Mouse (Mus musculus): ENCODE data around the gene Chkb. TPM values are rescaled to one million over a fixed set of nuclear protein-coding genes. Genes with fewer than 3 reads are reported as not detected.
"Not testable (repeated sequence)": the region's sequence is repeated elsewhere in the genome, so short reads cannot be mapped to it uniquely, and the experiment has no call there.

The Chkb gene
- polyA plus RNA-seq, 1 experiment, result not detected

- Histone ChIP-seq H3K4me1 (ENCODE audit: control insufficient read depth, insufficient read depth, low read length) (no peaks in the 10 kb centered on the region), H3K27ac (ENCODE audit: insufficient read depth, low read depth, low read length) (no peak overlapping the region), H3K4me3 (ENCODE audit: insufficient read depth, low read depth, low read length) (no peak overlapping the region)
- 74% methylated on average over 3 of the region's 3 CpGs for WGBS
- no peak for TF ChIP-seq POLR2A (IDR thresholded peaks at IDR 0.05; ENCODE audit: insufficient read depth, low read depth, low read length)
- TF ChIP-seq CTCF (IDR thresholded peaks at IDR 0.05; ENCODE audit: insufficient read depth, low read depth, low read length), result no peak
Observed at GRCm38 (mm10) chr15:89434136-89434535, 4.4 kb upstream of the Chkb start.

GRCm38 (mm10) chr15:89432946-89433345, 3.2 kb upstream of the Chkb start:
- H3K4me3 ChIP-seq (ENCODE audit: insufficient read depth, low read depth, low read length), result no peak overlapping the region
- H3K27ac ChIP-seq (ENCODE audit: insufficient read depth, low read depth, low read length), result no peak overlapping the region
- TF ChIP-seq POLR2A (IDR thresholded peaks at IDR 0.05; ENCODE audit: insufficient read depth, low read depth, low read length) (no peak), CTCF (IDR thresholded peaks at IDR 0.05; ENCODE audit: insufficient read depth, low read depth, low read length) (no peak)
- no peaks in the 10 kb centered on the region for H3K4me1 ChIP-seq (ENCODE audit: control insufficient read depth, insufficient read depth, low read length)
- WGBS, result 76% methylated on average over 4 of the region's 4 CpGs

DNA sequence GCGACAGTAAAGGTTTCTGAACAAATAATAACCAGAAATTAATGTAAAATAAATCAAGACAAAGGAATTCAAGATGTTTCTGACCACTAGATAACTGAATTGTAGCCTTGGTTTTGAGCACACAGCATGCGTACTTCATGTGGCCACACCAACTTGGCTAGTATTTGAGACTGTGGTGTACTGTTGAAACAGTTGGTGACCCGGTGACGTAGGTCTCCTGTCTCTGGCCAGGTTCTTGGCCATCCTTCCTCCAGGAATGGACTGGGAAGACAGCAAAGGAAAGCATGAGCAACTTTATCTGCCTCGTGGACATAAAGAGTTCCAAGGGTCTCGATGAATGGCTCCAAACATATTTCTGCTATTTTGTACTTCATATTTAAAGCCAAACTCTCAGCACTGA, 2.1 kb upstream of the Chkb start:
- 94% methylated on average over 6 of the region's 6 CpGs for WGBS
- TF ChIP-seq CTCF (IDR thresholded peaks at IDR 0.05; ENCODE audit: insufficient read depth, low read depth, low read length), result no peak
- TF ChIP-seq POLR2A (IDR thresholded peaks at IDR 0.05; ENCODE audit: insufficient read depth, low read depth, low read length), result no peak
- H3K4me1 ChIP-seq (ENCODE audit: control insufficient read depth, insufficient read depth, low read length), result no peaks in the 10 kb centered on the region
- no peak overlapping the region for H3K27ac ChIP-seq (ENCODE audit: insufficient read depth, low read depth, low read length)
- no peak overlapping the region for H3K4me3 ChIP-seq (ENCODE audit: insufficient read depth, low read depth, low read length)

GRCm38 (mm10) chr15:89431271-89431670, 1.6 kb upstream of the Chkb start:
- Histone ChIP-seq H3K4me3 (ENCODE audit: insufficient read depth, low read depth, low read length) (no peak overlapping the region), H3K4me1 (ENCODE audit: control insufficient read depth, insufficient read depth, low read length) (no peaks in the 10 kb centered on the region), H3K27ac (ENCODE audit: insufficient read depth, low read depth, low read length) (no peak overlapping the region)
- TF ChIP-seq POLR2A (IDR thresholded peaks at IDR 0.05; ENCODE audit: insufficient read depth, low read depth, low read length), result no peak
- no peak for TF ChIP-seq CTCF (IDR thresholded peaks at IDR 0.05; ENCODE audit: insufficient read depth, low read depth, low read length)
- 90% methylated on average over 3 of the region's 3 CpGs for whole genome bisulfite sequencing

DNA sequence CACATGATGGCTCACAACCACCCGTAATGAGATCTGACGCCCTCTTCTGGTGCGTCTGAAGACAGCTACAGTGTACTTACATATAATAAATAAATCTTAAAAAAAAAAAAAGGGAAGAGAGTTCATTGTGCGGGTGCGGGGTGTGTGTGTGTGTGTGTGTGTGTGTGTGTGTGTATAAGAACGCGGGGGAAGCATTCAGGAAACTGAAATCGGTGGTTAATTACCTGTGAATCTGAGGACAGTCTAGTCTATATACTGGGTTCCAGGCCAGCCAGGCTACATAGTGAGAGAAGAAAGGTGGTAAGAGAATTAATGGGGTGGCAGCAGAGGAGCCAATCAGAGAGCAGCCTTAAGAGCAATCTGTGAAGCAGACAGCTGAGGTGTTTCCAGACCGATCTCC, 1.1 kb upstream of the Chkb start:
- H3K27ac ChIP-seq (ENCODE audit: insufficient read depth, low read depth, low read length); H3K4me3 ChIP-seq (ENCODE audit: insufficient read depth, low read depth, low read length); H3K4me1 ChIP-seq (ENCODE audit: control insufficient read depth, insufficient read depth, low read length): not testable (repeated sequence)
- 82% methylated on average over 9 of the region's 9 CpGs for WGBS

DNA sequence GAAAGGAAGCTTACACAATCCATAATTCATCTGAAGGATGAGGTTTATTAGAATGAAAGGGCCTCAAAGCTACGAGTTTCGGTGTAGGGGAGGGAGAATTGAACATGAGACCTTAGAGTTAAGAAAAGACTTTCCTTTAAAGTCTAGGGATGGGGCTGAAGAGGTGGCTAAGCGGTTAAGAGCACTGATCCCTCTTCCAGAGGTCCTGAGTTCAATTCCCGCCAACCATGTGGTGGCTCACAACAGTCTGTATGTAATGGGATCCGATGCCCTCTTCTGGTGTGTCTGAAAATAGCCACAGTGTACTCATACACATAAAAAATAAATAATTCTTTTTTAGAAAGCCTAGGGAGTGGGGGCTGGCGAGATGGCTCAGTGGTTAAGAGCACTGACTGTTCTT, 633 bp upstream of the Chkb start:
- WGBS, result 31% methylated on average over 6 of the region's 6 CpGs
- TF ChIP-seq CTCF (IDR thresholded peaks at IDR 0.05; ENCODE audit: insufficient read depth, low read depth, low read length) (no peak), POLR2A (IDR thresholded peaks at IDR 0.05; ENCODE audit: insufficient read depth, low read depth, low read length) (no peak)
- H3K27ac ChIP-seq (ENCODE audit: insufficient read depth, low read depth, low read length), result no peak overlapping the region
- no peaks in the 10 kb centered on the region for H3K4me1 ChIP-seq (ENCODE audit: control insufficient read depth, insufficient read depth, low read length)
- H3K4me3 ChIP-seq (ENCODE audit: insufficient read depth, low read depth, low read length), result peak overlapping the region; percentile 87

GRCm38 (mm10) chr15:89428821-89429351, 822 bp downstream of the Chkb start:
- Histone ChIP-seq H3K4me1 (ENCODE audit: control insufficient read depth, insufficient read depth, low read length) (no peaks in the 10 kb centered on the region), H3K27ac (ENCODE audit: insufficient read depth, low read depth, low read length) (no peak overlapping the region), H3K4me3 (ENCODE audit: insufficient read depth, low read depth, low read length) (peak overlapping the region; percentile 87)
- WGBS, result 5% methylated on average over 22 of the region's 22 CpGs
- TF ChIP-seq CTCF (IDR thresholded peaks at IDR 0.05; ENCODE audit: insufficient read depth, low read depth, low read length), result no peak
- no peak for TF ChIP-seq POLR2A (IDR thresholded peaks at IDR 0.05; ENCODE audit: insufficient read depth, low read depth, low read length)

DNA sequence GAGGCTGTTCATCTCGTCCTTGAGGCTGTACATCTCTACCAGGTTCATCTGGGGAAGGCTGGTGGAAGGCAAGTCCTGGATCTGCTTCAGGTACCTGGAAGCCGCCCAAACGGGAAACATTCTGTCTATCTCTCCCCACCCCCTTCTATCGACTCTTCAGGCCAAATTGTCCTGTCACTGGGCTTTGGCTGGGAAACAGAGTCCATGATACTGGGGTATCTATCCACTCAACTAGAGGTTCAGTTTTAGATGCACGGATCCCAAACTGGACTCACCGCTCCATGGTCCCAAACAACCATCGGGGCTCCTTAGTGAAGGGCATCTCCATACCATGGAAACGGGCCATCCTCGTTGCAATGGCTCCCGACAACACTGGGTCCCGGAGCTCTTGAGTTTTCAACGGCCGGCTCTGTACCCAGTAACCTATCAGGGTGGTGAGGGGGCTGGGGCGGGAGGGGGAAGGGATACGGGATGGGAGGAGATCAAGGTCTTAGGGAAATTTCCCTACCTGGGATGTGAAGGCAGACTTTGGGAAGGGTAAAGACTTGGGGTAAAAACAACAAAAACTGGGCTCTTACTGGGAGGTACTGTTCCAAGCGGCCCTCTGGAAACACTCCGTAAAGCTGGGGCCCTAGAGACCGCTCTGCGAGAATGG, 1.4 kb downstream of the Chkb start:
- WGBS, result 82% methylated on average over 19 of the region's 19 CpGs
- no peak overlapping the region for H3K27ac ChIP-seq (ENCODE audit: insufficient read depth, low read depth, low read length)
- peak overlapping the region; percentile 87; the same call in 1 of the 2 replicates for H3K4me3 ChIP-seq (ENCODE audit: insufficient read depth, low read depth, low read length)
- no peaks in the 10 kb centered on the region for H3K4me1 ChIP-seq (ENCODE audit: control insufficient read depth, insufficient read depth, low read length)
- TF ChIP-seq CTCF (IDR thresholded peaks at IDR 0.05; ENCODE audit: insufficient read depth, low read depth, low read length) (no peak), POLR2A (IDR thresholded peaks at IDR 0.05; ENCODE audit: insufficient read depth, low read depth, low read length) (no peak)

- 81% methylated on average over 10 of the region's 10 CpGs for WGBS
Observed at GRCm38 (mm10) chr15:89426716-89427115, 3.0 kb downstream of the Chkb start.

More at GRCm38 (mm10) chr15:89426716-89427115, 3.0 kb downstream of the Chkb start:
- H3K27ac ChIP-seq (ENCODE audit: insufficient read depth, low read depth, low read length), result no peak overlapping the region
- H3K4me1 ChIP-seq (ENCODE audit: control insufficient read depth, insufficient read depth, low read length), result no peaks in the 10 kb centered on the region
- H3K4me3 ChIP-seq (ENCODE audit: insufficient read depth, low read depth, low read length), result no peak overlapping the region
- TF ChIP-seq POLR2A (IDR thresholded peaks at IDR 0.05; ENCODE audit: insufficient read depth, low read depth, low read length) (no peak), CTCF (IDR thresholded peaks at IDR 0.05; ENCODE audit: insufficient read depth, low read depth, low read length) (no peak)

Data from olfactory bulb, adult 2 months (tissue).